Mouse (Mus musculus) neutrophil, adult 65 days (primary cell): ENCODE measurements around the gene Vmn2r14. TPM values are rescaled to one million over a fixed set of nuclear protein-coding genes. Genes with fewer than 3 reads are reported as not detected.

Experiments
- total RNA-seq: library from RNA; stranded (reverse); gene quantifications from 2 replicates; pipeline ENCODE4 v1.2.4, GENCODE M21; 2023

Vmn2r14 gene
- not detected in 2 replicates for total RNA-seq

GRCm38 (mm10) chr5:109224608-109225007, at the start of gene Vmn2r14:
Gene Vmn2r14 (minus strand): TSS chr5:109224708.

GRCm38 (mm10) chr5:109192099-109192498, 32.4 kb downstream of the Vmn2r14 start, which contains the start of gene Vmn2r13:
Gene Vmn2r13 (minus strand): TSS chr5:109192199.

Other genes with a start within 250 kb of the Vmn2r14 start
- not detected in 2 replicates for gene Vmn2r10, start 218.2 kb downstream of the Vmn2r14 start, total RNA-seq
- gene Vmn2r11, start 165.1 kb downstream of the Vmn2r14 start, total RNA-seq: not detected in 2 replicates
- not detected in 2 replicates for gene Vmn2r12, start 126.8 kb downstream of the Vmn2r14 start, total RNA-seq
- not detected in 2 replicates for gene Vmn2r13, start 32.5 kb downstream of the Vmn2r14 start, total RNA-seq
- gene Vmn2r15, start 72.9 kb upstream of the Vmn2r14 start, total RNA-seq: not detected in 2 replicates
- gene Vmn2r16, start 105.5 kb upstream of the Vmn2r14 start, total RNA-seq: not detected in 2 replicates
- not detected in 2 replicates for gene Vmn2r17, start 195.0 kb upstream of the Vmn2r14 start, total RNA-seq